Mouse (Mus musculus): Measurements from ENCODE around the gene 1110017D15Rik.

GRCm38 (mm10) chr4:41527076-41527475 lies 9.9 kb upstream of the 1110017D15Rik start:
- TF ChIP-seq CTCF (IDR thresholded peaks at IDR 0.05; ENCODE audit: control insufficient read depth, insufficient read depth, low read length) (no peak), POLR2A (IDR thresholded peaks at IDR 0.05; ENCODE audit: borderline replicate concordance, control insufficient read depth, low read depth, low read length) (no peak)
